Mouse (Mus musculus) liver, adult (tissue): Measurements from ENCODE around the gene Timm22.

Source experiments
- GATA4 ChIP-seq: IDR thresholded peaks from 2 replicates; pipeline ENCODE4 v1.6.1; 2014; ENCODE audit warnings: mild to moderate bottlenecking, low read length; ENCODE audit not compliant: insufficient replicate concordance

Timm22 gene

GRCm38 (mm10) chr11:76445459-76445858 is 38.7 kb downstream of the Timm22 start:
- no peak for TF ChIP-seq GATA4

DNA sequence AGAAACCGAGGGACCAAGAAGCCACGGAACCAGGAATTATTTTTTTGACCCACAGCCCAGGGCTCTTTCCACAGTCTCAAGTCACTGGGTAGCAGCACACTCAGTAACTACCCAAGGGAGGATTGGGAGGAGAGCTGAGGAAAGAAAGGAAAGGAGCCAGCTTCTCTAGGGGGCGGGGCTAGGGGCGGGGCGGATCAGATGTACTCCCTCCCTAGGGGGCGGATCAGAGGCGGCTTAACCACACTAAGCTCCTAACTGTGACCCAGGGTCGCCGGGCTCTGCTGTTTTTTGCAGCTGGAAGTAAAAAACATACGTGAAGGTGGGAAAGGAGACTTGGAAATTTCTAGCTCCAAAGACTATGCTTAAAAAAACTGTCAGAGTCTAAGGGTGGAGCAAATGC is 39.5 kb downstream of the Timm22 start:
- no peak for TF ChIP-seq GATA4

- no peak for TF ChIP-seq GATA4
Observed at GRCm38 (mm10) chr11:76449520-76450201, 42.9 kb downstream of the Timm22 start.

DNA sequence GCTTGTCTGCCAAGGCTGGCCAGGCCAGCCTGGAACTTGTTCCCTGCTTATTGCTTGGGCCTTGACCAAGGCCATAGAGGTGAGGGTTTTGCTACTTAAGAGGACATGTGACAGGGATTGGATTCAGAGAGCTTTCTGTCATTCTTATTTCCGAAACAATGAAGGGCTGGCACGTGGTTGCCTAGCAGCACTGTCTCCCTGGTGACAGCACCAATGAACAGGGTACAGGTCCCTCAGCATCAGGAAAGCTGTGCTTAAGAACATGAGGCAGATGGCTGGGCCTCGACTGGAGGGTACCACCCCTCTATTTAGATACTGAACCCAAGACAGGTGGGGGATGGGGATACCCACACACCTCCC is 43.4 kb downstream of the Timm22 start:
- TF ChIP-seq GATA4, result no peak

GRCm38 (mm10) chr11:76454492-76454891 is 47.7 kb downstream of the Timm22 start:
- TF ChIP-seq GATA4, result no peak

GRCm38 (mm10) chr11:76456233-76456632 is 49.5 kb downstream of the Timm22 start:
- no peak for TF ChIP-seq GATA4

DNA sequence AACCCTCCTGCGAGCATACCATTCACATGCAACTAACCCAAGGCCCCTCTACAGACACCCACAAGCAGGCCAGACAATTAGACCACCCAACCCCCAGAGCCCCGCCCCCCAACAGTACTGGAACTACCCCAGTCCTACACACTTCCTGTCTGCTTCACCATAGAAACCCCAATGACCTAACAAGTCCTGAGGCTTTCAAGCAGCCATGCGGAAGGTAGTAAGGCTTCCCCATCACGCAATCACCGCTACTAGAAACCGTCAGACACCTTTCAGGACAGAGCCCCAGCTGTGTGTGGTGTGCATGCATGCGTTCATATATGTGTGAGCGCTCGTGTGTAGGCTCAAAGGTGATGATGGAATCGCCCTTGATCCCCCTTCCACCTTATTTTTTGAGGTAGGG is 50.1 kb downstream of the Timm22 start:
- no peak for TF ChIP-seq GATA4

GRCm38 (mm10) chr11:76458730-76459129 is 52.0 kb downstream of the Timm22 start:
- TF ChIP-seq GATA4, result no peak

- TF ChIP-seq GATA4, result no peak
Observed at GRCm38 (mm10) chr11:76459489-76459888, 52.7 kb downstream of the Timm22 start.

- TF ChIP-seq GATA4, result no peak
Observed at GRCm38 (mm10) chr11:76461201-76461600, 54.4 kb downstream of the Timm22 start.

GRCm38 (mm10) chr11:76461696-76462095 is 54.9 kb downstream of the Timm22 start:
- TF ChIP-seq GATA4, result no peak

- no peak for TF ChIP-seq GATA4
Observed at GRCm38 (mm10) chr11:76465879-76466278, 59.1 kb downstream of the Timm22 start.
